Mouse (Mus musculus): ENCODE measurements at regions not wholly inside any gene's neighbourhood (a gene's known extent, or its start where the extent isn't known, plus 50 kb on each side); places are given as distances from the start of the nearest gene placed in this dataset.

DNA sequence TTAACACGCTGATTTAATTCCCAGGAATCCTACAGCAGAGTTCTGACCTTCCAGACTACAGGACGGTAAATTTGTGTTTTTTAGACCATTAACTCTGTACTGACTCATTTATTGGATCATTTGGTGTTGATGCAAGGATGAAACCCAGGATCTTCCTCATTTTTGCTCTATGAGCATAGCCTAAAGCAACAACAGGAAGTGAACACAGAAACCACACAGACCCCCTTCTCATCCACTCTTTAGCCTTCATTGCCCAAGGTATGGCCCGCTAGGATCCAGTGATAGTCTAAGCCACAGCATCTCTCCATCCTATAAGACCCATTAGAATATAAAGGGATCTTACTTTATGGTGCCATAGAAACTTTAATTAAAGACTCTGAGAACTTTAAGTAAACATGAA lies 56.5 kb upstream of the Grin2b start:
- peak; percentile 89 for ATAC-seq (replicated peaks; ENCODE audit: poor library complexity)

DNA sequence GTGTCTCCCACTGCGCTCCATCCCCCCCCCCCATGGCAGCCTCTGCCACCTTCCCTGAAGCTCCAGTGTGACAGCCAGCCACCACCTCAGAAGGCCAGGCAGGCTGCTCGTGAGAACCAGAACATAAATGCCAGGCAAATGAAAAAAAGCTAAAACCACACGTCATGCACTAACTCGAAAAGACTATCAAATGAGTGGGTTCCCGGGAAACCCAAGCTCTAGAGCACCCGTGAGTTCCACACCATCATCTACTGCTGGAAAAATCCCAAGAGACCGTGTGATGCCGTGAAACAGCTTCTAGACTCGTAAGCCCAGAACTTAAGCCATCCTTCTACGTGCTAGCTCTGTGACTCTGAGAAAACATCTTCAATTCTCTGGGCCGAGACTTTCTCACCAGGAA lies 62.2 kb upstream of the Grin2b start:
- ATAC-seq (replicated peaks; ENCODE audit: poor library complexity) = no peak

DNA sequence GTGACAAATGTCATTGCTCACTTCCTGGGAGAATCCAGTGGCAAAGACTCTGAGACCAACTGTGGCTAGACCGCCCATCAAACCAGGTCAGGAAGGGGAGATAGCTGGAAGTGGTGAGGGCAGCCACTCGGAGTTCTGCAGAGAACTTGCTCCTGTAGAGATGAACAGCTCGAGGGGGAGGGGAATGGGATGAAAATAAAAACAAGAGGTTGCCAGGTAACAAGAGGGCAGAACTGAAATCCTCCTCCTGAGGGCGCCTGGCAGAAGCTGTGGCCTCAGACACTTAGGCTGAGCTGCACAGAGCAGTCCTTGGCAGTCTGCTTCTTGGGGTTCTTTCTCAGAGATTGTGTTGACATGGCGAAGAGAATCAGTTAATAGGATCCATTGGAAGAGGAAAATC lies 65.7 kb upstream of the Grin2b start:
- ATAC-seq (replicated peaks; ENCODE audit: poor library complexity) = no peak

DNA sequence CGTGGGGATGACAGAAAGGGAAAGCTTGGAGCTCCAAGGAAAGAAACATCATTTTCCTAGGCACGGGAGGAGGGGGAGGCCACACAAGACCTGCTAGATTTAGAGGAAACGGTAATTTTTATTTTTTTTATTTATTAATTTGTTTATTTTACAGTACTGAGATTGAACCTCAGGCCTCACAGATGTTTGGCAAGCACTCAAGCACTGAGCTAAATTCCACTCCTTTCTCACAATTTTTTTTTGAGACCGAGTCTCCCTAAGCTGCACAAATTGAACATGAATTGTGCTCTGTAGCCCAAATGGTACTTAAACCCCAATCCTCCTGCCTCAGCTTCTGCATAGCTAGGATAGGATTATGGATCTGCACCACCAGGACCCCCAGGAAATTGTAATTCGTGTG lies 66.1 kb upstream of the Grin2b start:
- no peak for ATAC-seq (replicated peaks; ENCODE audit: poor library complexity)

DNA sequence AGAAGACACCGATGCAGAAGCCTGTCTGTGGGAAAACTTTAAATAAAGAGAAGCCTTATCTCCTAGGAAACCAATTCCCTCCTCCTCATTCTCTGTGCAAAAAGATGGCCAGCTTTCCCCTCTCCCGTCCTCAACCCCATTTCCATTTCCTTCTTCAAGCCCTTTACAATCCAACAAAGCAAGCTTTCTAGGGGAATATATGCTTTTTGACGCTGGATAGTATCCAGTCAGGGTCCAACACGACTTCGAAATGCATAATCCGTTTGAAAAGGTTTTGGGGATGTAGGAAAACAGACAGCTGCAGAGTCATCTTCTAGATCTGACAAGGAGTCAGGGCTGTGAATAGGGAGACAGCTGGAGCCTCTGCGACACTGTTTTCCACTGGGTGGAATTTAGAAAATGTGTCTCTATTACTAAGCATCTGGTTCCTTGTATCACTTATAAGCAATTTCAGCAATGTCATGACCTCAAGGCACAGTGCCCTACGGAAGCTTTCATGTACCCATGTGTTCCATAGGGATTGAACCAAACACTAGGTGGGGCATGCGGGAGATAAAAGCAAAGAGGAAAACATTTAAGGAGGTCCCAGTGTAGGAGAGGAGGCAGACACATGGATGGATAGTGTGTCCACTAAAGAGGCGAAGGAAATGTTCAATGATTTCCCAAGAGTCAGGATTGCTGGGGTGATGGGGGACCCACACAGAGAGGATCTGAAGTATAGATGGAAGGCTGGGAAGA lies 68.4 kb upstream of the Grin2b start:
- ATAC-seq (replicated peaks; ENCODE audit: poor library complexity) = no peak

DNA sequence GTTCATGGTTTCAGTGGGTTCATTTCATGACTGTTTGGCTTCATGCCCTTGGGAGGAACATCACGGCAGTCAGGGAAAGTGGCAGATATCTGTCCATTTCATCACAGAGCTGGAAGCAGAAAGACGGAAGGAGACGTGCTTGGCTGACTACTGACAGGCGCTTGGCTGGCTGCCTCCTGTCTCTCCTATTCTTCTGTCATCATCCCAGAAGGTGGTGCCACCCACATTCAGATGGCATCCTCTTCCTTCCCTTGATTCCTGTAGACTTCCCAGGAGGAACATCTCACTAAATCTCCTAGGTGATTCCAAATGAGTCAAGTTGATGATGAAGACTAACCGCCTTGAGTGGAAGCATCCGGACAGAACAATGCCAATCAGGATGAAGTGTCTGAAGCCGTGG lies 71.6 kb upstream of the Grin2b start:
- no peak for ATAC-seq (replicated peaks; ENCODE audit: poor library complexity)

DNA sequence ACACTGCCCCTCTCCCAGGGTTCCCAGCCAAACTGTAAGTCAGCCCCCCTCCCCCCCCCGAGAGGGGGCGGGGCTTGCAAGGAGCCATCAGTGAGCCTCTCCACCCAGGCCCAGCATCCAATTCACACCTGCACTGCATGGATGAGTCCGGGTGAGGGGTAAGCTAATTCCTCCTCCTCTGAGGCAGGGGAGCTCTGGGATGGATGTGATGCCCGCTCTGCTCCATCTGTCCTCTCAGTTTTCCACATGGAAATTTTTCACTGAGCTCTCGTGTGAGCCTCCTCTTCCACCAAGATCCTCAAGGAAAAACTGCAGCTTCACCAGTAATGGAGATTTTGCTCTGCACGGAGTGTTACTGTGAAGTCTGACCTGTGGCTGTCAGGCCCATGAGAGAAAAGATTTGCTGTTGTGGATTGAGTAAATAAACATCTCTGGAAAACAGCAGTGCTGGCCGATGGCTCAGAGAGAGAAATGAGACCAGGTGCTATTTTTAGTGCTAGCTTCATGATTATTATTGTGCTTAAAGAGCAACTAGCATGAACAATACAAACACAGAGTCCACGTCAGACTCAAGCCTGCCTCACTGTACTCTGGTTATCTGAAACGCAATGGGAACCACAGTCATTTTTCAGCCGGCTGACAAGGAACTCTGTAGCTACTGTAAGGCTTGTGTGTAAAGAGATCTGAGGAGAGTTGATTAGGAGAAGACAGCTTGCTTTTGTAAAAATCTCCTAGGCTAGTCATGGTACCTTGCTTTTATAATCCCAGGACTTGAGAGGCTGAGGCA lies 71.4 kb upstream of the Gm8994 start:
- no peak for ATAC-seq (replicated peaks; ENCODE audit: poor library complexity)

DNA sequence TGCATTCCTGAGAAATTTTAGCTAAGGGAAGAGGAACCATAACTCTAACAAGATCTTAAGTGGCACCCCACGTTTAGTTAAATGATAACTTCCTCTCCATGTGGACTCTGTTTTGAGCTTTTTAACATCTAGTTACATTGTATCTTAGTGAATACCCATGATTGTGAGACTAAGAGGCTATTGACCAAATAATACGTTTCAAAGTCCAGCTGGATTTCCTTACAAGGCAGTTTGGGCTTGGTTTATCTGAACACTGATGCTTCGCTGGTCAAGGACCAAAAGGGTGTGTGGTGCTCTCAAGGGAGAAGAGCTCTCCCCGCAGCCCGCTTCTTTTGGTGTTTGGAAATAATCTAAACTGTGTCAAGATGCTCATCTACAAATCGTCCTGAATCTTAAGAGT lies 51.6 kb upstream of the Gm8994 start:
- no peak for ATAC-seq (replicated peaks; ENCODE audit: poor library complexity)

DNA sequence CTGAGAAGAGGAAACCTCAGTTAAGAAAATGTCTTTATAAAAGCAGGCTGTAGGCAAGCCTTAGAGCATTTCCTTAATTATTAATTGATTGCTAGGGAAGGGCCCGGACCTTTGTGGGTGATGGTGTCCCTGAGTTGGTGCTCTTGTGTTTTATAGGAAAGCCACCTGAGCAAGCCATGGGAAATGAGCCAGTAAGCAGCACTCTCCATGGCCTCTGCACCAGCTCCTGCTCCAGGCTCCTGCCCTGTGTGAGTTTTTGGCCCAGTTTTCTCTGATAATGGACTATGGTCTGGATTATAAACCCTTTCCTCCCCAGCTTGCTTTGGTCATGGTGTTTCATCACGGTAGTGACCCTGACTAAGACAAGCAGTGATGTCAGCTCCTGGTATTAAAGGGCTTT lies 50.6 kb upstream of the Gm8994 start:
- no peak for ATAC-seq (replicated peaks; ENCODE audit: poor library complexity)

All from megakaryocyte progenitor cell, adult 5-6 weeks (primary cell).